Mouse (Mus musculus) liver, embryonic 14.5 days (tissue): Measurements from ENCODE around the gene Mbtd1.

ENCODE experiments used
- CTCF ChIP-seq: IDR thresholded peaks from 2 replicates; pipeline ENCODE4 v1.5.1; 2016; ENCODE audit warnings: antibody characterized with exemption, low read depth, control low read depth
- EP300 ChIP-seq: IDR thresholded peaks from 2 replicates; pipeline ENCODE4 v1.6.1; 2016; ENCODE audit warnings: antibody characterized with exemption, low read depth

DNA sequence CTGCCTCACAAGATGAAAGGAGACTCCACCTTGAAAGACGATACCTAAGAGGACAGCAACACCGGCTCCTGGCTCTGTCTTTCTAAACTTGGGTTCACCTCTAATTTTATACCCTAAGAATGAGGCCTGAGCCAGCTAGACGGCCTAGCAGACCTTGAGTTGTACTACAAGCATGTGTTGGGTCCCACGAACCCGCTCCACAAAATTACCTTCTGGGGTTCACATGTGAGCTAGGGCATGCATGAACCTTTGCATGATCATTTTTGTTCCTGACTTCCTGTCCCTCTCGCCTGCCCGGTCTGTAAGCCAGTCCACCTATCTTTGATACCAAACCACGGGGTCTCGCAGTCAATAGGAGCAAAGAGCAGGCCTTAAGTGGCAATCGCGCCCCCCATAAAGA lies 81.7 kb downstream of the Mbtd1 start:
- no peak for TF ChIP-seq EP300
- no peak for TF ChIP-seq CTCF
